Mouse (Mus musculus) thymus, adult 2 months (tissue): ENCODE measurements around the gene Rnf111.

ENCODE experiments used
- CTCF ChIP-seq: fragments of 200-500 bp; IDR thresholded peaks from 2 replicates; pipeline ENCODE4 v1.5.1; 2012; ENCODE audit warnings: mild to moderate bottlenecking, control low read depth, low read length, moderate library complexity, borderline replicate concordance; ENCODE audit not compliant: control insufficient read depth, poor library complexity, insufficient read depth; ENCODE audit errors: extremely low read depth
- POLR2A ChIP-seq: fragments of 200-500 bp; IDR thresholded peaks from 2 replicates; pipeline ENCODE4 v1.6.1; 2012; ENCODE audit warnings: mild to moderate bottlenecking, low read length, control low read depth, moderate library complexity; ENCODE audit not compliant: control insufficient read depth, poor library complexity, insufficient read depth; ENCODE audit errors: extremely low read depth

DNA sequence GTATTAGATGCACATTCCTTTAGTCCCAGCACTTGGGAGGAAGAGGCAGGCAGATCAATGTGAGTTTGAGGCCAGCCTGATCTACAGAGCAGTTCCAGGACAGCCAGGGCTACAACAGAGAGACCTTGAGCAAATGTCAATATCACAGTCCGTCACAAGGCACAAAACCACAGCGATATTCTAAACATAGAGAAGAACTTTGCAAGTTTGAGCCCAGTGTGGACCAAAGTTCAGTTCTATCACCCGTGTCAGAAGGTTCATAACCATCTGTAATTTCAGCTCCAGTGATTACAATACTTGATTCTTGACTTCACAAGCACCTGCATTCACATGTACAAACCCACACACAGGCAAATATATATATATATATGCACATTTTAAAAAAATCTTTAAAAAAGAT, 17.1 kb upstream of the Rnf111 start:
- TF ChIP-seq POLR2A, result no peak
- no peak for TF ChIP-seq CTCF
